Mouse (Mus musculus) liver, adult 2 months (tissue): ENCODE measurements around the gene Sytl2.

ENCODE experiments used
- CTCF ChIP-seq: fragments of 200-500 bp; IDR thresholded peaks from 2 replicates; pipeline ENCODE4 v1.5.1; 2011; ENCODE audit warnings: low read depth, low read length, control low read depth
- POLR2A ChIP-seq: fragments of 200-500 bp; IDR thresholded peaks from 2 replicates; pipeline ENCODE4 v1.6.1; 2011; ENCODE audit warnings: low read length, control low read depth; ENCODE audit not compliant: insufficient read depth; ENCODE audit errors: extremely low read depth

DNA sequence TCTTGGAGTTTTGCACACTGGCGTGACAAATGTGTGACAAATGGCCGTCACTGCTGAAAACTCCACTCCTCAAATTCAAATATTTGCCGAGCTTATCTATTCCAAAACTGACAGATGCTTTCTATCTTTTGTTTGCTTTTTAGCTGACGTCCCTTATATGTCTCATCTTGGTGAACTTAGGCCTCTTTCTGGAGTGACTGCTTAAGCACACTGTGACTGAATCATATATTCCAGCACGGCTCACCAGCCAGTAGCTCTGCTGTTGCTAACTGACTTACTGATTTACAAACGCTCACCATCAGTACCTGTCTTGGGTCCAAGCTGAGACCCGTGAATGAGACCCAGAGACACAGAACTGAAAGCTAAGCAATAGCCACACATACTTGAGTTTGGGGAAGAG, 17.3 kb upstream of the Sytl2 start:
- no peak for TF ChIP-seq POLR2A
- no peak for TF ChIP-seq CTCF
